Mouse (Mus musculus) heart, adult 18-20 months (tissue): ENCODE measurements around the gene Trim25. TPM values are rescaled to one million over a fixed set of nuclear protein-coding genes. Genes with fewer than 3 reads are reported as not detected.
A peak's percentile ranks its signal among the peaks of the same experiment; 100 is the strongest.

Experiments used
- DNase-seq, 2 experiments: peaks; one replicate each; pipeline ENCODE4 v3.0.0; 2021 to 2022; ENCODE audit warnings: mixed read lengths in 1 of 2
- long read RNA-seq, 2 experiments: library from polyadenylated mRNA; stranded (forward); transcript quantifications; one replicate each; pipeline ENCODE4 v2.0.0; 2021
- total RNA-seq, 2 experiments: library from RNA; stranded (reverse); gene quantifications; 2 replicates each; pipeline ENCODE4 v1.2.3; 2021

The Trim25 gene
- 10 to 100 TPM; 21.8 to 26.1 TPM for total RNA-seq
- long read RNA-seq, experiment 1, full-length matches to known transcripts = 1 of 1 reads
- long read RNA-seq, experiment 1, partial matches to known transcripts = 0 of 1 reads
- long read RNA-seq, experiment 1, other reads (novel, unspliced or antisense) = 0 of 1 reads
- long read RNA-seq, experiment 2, partial matches to known transcripts = 0 of 2 reads
- long read RNA-seq, experiment 2, other reads (novel, unspliced or antisense) = 2 of 2 reads

DNA sequence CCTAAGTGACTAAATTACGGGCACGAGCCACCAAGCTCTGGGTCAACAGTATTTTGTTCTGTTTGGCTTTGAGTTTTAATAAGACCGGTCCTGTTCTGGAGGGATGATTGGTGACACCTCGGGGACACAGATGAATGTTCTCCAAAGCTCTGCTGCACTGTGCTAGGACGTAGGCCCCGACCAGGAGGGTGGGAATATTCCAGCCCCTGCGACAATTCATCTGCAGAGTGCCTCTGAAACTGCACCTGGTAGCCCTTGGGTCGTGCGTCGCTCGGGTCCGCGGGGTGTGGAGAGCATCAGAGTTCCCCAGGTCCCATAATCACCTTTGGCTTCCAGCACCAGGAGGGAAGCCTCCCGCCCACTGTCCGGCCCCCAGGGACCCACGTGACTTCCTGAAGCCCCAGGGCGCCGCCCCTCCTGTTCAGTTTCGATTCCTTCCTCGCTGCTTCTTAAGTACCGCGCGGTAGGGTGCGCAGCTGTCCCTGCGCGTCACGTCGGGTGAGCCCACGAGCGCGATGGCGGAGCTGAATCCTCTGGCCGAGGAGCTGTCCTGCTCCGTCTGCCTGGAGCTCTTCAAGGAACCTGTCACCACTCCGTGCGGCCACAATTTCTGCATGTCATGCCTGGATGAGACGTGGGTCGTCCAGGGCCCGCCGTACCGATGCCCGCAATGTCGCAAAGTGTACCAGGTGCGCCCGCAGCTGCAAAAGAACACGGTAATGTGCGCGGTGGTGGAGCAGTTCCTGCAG lies at the start of gene Trim25:
Gene Trim25, plus strand, starts transcription at position 403 of the 749 bp plus-strand sequence.
- DNase-seq = peak; percentile 97 to 98

DNA sequence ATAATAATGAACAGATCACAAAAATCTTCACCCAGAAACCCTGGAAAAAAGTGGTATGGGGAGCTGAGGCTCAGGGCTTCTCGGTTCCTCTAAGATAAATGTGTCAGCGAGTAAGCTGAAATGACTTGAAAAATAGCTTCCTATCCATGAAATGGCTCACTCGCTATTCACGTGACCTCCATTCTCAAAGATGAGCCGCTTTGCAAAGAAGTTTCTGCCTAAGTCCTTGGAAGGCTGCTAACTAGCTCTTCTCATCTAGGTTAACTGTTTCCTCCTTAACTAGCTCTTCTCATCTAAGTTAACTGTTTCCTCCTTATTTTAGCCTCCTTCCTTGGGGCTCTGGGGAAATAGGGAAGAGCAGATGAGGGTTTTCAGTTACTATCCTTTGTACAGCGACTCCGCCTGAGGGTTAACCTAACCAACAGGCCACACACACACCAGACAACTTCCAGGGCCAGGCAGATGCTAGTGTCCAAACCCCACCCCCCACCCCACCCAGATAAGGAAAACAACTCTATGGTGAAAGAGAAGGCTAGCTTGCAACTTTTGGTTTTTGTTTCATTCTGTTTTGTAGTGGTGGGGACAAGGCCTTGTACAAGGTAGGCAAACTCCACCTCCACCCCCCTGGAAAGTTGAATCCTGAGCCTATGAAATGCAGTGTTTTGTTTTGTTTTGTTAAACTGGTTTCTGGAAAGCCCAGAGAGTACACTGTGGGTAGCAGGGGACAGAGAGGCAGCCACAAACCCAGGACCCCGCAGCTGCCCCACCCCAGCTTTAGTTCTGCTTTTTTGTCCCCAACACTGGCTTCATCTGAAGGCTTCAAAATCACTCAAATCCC lies 49.2 kb upstream of the Trim25 start:
- DNase-seq = no peak

DNA sequence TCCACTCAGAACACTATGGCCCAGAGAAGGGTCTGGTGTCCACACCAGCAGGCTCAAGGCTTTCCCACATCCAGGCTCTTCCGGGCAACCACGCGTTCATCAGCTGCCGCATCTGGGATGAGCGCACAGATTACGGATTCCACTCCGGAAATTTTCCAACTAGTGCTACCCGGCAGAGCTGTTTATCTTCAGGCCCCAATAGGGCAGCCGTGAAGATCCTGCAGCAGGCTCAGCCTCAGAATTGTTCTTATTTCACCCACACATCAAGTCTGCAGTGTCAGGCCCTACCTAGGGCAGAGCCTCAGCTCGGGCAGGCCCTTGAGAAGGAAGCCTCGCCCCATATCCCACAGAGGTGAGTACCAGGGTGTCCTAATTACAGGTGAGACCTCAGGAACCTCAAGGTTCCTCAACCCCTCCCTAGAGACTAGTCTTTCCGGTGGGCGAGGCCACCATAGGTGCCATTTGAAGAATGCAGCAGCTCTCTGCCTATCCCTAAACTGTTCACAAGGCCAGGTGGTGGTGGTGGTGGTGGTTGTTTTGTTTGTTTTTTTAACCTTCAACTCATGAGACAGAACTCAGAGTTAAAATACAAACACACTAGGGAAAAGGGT lies 48.4 kb upstream of the Trim25 start:
- DNase-seq = no peak

DNA sequence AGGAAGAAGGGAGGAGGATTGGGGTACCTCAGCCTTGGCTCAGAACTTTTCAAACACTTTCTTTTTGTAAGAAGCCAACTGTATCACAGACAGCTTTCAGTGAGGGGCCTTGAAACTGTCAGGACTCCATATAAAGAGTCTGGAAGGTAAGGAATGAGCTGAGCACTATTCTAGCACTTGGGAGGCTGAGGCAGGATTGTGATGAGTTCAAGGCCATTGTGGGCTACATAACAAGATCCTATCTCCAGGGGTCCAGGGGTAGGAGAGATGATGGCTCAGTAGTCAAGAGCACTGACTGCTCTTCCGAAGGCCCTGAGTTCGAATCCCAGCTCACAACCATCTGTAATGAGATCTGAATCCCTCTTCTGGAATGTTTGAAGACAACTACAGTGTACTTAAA lies 47.6 kb upstream of the Trim25 start:
- no peak for DNase-seq

DNA sequence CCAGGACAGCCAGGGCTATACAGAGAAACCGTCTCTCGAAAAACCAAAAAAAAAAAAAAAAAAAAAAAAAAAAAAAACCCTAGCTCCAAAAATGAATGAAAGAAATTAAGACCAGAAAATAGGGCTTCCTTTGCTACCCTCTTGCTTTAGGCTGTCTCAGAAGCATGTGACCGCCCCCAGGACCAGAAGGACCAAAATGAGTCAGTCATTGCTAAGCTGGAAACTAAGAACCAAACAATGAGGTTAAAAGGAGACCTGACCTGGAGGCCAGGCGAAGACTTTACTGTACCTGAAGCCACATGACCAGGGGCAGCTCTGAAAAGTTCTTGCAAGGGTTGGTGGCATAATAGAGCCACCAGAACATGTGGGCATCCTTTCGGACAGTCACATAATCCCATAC lies 47.1 kb upstream of the Trim25 start:
- DNase-seq = no peak

DNA sequence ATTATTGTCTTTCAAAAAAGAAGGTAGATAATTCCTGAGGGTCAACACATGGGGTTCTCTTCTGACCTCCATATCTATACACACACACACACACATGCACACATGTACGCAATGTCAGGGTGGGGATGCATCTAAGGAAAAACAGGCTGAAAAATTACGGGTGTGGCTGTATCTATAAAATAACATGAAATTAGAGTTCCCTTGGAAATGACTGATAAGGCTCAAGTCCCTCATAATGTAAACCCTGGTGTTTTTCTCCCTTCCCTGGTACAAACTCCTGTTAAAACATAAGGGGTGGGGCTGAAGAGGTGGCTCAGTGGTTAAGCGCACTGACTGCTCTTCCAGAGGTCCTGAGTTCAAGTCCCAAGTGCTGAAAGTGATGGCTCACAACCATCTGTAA lies 45.6 kb upstream of the Trim25 start:
- no peak for DNase-seq

DNA sequence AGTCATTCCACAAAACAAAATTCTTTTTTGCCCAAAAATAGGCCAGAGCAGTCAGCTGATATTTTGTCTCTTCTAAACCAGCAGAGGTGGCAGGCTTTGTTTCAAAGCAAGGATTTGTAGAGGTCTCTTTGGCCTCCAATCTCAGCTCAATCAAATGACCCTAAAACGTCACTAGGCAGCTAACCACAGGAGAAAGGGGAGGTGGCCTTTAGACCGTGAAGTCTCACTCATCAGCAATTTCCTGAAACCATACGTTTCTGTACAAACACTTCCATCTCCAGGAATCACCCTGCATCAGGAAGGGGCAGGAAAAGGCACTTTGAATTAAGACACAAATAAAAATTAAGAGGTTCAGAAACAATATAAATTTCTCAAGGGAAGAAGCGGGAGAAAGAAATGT lies 44.4 kb upstream of the Trim25 start:
- DNase-seq = peak in 1 of 2 experiments; percentile 39

DNA sequence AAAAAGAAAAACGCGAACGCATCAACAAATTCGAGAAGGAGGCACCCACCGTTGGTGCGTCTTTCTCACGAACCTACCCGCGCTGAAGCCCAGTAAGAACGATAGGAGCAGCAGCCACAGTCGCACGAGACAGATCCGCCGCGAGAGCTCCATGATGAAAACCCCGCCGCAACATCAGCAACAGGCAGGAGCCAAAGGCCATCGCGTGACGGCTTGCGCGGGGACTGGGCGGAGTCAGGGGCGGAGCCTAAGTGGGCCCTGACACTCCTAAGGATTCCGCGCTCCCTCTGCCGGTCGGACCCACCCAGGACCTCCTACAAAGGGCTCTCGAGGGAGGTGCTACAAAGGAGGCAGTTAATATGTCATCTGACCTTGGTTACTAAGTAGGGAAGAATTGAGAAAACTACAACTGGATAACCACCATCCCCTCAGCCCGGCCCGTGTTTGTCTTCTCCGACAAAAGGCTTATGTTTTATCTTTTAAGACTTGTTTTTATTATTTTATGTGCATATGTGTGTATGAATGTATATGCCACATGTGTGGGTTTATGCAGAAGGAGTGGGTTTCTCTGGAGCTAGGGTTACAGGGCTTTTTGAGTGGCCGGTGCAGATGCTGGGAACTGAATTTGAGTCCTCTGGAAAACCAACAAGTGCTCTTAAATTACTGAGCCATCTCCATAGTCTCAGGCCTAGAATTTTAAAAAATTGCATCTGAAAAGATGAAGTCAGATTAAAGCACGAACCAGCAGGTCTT lies 43.8 kb upstream of the Trim25 start, which contains the start of gene Scpep1:
Gene Scpep1, minus strand, starts transcription at position 249 of the 753 bp plus-strand sequence.
- DNase-seq = peak; percentile 98 to 99

DNA sequence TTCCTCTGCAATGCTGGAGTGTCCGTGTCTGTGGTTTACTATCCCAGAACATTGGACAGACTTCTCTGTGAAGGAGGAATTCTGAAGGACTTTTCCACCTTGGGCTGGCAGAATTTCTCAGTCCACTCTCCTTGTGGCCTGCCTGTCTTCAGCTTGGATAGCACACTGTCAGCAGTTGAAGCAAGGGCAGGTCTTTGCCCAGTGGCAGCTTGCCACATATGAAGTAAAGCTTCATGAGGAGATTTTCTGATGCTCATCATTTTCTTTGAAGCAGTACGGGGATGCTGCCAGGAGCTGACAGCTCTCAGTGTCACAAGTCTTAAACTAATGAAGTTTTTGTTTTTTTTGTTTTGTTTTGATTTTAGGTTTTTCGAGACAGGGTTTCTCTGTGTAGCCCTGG lies 40.3 kb upstream of the Trim25 start:
- DNase-seq = no peak

DNA sequence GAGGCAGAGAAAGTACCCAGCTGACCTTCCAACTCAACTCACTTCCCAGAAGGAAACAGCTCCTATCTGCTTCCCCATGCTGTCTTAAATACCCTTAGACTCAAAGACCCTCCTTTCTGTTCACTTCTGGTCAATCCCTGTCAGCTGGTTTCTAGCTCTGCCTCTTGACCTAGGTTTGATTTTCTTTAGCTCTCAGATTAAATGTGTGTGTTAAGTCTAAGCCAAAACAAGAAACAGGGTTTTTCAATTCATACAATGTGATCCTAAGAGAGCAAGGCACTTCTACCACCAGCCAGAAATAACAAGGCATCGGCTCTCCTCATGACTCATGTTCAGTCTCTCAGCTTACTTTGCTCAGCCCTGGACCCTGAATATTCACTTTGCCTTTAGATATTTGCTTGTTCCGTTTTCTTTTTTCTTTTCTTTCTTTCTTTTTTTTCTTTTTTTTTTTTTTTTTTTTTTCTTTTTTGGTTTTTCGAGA lies 32.3 kb upstream of the Trim25 start, which contains the start of gene Elobl:
Gene Elobl, minus strand, starts transcription at position 51 of the 481 bp plus-strand sequence.
- no peak for DNase-seq

DNA sequence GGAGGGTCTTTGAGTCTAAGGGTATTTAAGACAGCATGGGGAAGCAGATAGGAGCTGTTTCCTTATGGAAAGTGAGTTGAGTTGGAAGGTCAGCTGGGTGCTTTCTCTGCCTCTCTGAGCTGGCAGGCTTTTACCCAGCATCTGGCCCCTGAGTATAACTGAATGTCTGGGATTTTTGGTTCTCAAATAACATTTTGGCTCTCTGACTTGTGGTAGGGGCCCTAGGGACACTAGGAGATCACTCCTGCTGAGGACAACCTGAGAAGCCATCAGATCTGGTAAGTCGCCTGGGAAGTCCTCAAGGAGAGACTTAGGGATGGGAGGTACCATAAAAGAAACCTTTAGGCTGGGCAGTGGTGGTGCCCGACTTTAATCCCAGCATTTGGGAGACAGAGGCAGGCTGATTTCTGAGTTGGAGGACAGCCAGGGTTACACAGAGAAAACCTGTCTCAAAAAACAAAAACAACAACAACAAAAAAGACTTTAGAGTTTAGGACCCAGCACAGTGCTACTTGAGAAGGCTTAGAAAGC lies 28.9 kb upstream of the Trim25 start, which contains the start of gene Coil:
Gene Coil, plus strand, starts transcription at position 51 of the 531 bp plus-strand sequence.
- no peak for DNase-seq

DNA sequence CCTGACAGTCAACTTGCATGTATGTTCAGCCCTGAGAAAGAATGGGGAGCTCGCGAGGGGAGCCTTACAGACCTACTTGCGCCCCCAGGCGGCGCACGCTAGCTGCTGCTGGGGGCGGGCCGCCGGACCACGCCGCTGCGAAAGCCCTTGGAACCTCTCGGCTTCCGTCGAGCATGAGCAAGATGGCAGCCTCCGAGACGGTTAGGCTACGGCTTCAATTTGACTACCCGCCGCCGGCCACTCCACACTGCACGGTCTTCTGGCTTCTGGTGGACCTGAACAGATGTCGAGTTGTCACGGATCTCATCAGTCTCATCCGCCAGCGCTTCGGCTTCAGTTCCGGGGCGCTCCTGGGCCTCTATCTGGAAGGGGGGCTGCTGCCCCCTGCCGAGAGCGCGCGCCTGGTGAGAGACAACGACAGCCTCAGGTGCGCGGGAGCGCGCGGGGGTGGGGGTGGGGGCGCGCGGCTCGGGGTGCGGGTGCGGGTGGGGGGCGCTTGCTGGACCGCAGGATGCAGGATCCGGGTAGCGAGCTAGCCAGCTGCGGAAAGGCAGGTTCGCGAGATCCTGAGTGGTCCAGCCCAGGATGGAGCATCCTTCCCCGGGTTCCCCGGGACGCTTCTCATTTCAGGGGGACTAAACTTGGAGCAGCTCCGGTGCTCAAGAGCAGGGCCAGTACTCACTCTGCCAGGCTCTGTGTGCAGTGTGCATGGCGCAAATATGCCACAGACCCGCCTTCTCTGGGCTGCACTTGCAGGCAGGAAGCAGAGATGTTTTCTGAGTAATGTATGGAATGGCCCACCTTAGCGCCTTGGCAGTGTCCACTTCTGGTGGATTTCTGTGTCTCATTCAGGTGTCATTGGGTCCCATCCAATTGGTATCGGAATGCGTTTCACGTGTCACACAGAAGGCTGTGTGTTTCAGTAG lies 25.1 kb upstream of the Trim25 start:
- DNase-seq = peak; percentile 94 to 95

DNA sequence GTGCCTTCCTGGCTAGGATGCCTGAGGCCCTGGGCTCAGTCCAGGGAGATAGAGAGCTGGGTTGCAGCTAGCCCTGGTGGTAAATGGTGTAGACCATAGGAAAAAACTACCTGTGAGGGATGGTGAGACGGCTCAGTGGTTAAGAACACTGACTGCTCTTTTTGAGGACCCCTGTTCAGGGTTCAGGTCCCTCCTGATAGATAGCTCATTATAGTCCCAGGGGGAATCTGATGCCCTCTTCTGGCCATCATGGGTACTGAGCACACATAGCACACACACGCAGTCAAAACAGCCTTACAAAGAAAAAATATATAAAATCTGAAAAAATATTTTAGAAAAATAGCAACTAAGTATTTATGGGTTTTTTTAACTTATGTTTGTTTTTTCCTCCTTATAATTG lies 22.9 kb upstream of the Trim25 start:
- no peak for DNase-seq

DNA sequence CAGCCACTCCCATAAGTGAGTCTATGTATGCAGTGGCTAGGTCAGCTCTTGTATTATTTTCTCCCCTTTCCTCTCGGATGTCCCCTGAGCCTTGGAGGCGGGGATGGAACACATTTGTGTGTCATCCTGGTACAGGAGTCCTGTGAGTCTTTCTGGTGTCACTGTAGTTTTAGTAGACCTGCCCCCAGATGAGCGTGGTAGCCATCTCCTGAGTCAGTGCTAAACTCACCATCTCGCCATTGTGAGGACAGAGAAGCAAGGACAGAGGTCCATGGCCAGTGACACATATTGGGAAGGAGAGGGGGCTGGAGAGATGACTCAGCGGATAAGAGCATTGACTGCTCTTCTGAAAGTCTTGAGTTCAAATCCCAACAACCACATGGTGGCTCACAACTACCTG lies 22.0 kb upstream of the Trim25 start:
- no peak for DNase-seq

DNA sequence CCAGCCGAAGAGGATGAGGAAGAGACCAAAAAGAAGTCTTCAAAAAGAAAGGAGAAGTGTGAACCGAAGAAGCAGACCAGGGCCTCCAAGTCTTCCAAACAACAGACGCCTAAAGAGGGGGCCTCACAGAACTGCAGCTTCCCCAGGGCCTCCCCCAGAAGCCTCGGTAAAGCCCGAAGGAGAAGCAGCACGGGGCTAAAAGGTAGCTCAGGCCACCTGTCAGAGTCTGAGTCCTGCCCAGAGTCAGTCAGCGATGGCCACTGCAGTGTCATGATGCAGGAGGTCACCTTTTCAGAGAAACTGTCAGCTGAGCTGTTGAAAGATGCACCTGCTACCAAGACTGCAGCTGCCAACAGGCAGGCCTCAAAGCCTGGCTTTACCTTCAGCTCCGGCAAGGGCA lies 17.8 kb upstream of the Trim25 start:
- DNase-seq = no peak

DNA sequence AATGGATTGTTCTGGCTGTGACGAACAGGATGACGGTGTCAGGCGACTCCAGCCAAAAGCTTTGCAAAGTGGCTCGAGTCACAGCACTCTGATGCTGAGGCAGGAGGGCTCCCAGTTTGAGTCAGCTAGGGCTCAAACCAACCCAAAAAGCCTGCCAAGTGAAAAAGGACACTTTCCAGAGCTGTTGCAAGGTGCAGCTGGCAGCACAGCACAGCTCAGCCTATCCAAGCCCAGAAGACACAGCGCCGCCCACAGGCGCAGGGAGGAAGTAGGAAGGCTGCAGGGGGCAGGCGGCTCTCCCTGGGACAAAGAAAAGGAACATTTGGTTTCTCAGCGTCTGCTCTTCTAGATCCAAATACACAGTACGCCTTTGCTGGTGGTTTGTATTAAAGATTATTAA lies 12.6 kb upstream of the Trim25 start:
- DNase-seq = no peak

DNA sequence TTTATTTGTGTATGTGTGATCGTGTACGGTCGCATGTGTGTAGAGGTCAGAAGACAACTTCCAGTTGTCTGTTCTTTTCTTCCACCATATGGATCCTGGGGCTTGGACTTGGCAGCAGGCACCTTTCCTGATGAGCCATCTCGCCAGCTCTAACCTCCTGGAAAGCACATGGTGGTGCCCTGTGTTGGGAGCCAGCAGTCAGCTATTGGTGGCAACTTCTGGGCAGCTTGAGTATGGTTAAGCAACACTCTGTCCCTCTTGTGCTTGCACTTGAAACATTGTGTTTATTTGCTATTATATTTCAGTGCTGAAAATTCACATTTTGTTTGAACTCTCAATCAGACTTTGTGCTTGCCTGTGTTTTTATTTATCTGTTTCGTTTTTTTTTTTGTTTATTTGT lies 10.2 kb upstream of the Trim25 start:
- no peak for DNase-seq

DNA sequence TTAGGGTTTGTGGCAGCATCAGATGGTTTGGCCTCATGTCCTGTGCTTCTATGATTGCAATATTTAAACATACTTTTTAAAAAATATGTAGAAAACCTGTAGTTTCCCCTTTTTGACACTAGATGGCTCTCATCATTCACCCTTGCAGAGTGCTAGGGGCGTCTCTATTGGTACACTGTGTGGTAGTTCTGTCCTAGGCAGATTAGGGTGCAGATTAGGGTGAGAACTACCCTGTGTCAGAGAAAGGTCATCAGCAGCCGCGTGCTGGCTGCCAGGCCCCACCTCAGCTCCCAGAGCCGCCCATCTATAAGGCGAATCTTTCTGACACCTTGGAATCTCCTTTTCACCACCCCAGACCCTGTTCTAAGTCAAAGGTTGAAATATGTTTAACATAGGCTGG lies 9.6 kb upstream of the Trim25 start:
- DNase-seq = peak in 1 of 2 experiments; percentile 52

DNA sequence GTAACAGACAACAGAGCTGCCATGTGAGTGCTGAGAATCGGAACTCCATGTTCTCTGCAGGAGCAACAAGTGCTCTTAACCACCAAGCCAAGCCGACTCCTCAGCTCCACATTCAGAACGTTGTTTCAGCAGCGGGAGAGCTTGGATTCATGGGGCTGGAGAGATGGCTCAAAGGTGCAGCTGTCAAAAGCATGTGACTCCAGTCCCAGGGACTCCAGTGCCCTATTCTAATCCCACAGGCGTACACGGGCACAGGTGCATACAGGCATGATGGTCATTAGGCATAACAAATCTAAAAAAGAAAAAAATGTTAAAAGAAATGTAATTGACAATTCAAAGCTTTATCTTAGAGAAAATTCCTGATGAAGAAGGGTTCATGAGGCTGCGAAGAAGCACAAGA lies 6.0 kb upstream of the Trim25 start:
- DNase-seq = no peak

DNA sequence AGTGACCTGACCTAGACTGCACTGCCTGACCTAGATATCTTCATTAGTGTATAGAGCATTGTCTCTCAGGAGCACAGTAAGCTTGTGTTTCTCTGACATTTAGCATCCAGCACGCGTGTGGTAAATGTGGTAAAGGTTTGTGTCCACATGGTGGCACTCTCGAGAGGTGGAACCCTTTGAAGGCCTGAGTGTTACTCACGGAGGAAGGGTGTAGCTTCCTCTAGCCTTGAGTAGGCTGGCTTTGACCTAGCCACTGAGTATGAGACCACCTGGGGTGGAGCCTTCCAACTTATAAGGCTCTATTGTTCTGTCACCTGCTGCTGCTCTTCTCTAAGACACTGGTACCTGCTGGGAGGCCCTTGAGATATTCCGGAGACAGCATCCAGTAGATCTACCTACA lies 5.6 kb upstream of the Trim25 start:
- DNase-seq = peak; percentile 84 to 85
